Mouse (Mus musculus): ENCODE measurements around the gene Cntnap2.

DNA sequence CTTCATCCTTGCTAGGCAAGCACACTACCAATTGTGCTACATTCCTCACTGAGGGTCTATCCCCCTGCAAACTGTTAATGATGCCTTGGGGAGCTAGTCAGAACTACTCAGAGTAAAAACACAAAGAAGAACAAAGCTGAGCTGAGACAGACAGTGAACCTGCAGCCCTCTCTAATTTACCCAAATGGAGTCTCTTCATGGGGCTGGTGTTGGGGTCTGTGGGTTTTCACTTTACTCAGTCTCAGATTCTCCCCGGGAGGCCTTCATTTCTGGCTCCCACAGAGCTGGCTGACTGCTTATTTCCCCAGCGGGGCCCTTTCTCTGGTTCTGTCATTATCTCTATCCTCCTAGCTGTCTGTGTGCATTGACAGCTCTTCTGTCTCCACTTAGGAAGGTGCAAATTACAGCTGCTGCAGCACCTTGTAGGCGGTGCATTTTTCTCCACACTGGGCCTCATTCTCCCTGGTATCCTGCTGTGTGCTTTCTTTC is 2200.5 kb downstream of the Cntnap2 start:
- TF ChIP-seq CTCF (conservative IDR thresholded peaks at IDR 0.05; ENCODE audit: low read length): no peak
- no peak for TF ChIP-seq POU5F1 (IDR thresholded peaks at IDR 0.05; ENCODE audit: borderline replicate concordance, low read length)
